Mouse (Mus musculus) kidney, embryonic 15.5 days (tissue): ENCODE results near the gene Fam19a4. TPM values are rescaled to one million over a fixed set of nuclear protein-coding genes. Genes with fewer than 3 reads are reported as not detected.

ENCODE experiments used
- ATAC-seq: fragments of 200-750 bp; cut with Nextera tagmentation; replicated peaks from 2 replicates; pipeline ENCODE4 v1.8.0; 2017; ENCODE audit warnings: moderate TSS enrichment; ENCODE audit not compliant: low FRiP score
- H3K27ac ChIP-seq: fragments of 300-500 bp; sonication (generic); 2 replicates; pipeline ENCODE4 v1.5.1; 2015; ENCODE audit warnings: mild to moderate bottlenecking, inconsistent platforms
- H3K27me3 ChIP-seq: fragments of 300-500 bp; sonication (generic); 2 replicates; pipeline ENCODE4 v1.6.1; 2015; ENCODE audit warnings: inconsistent platforms
- H3K36me3 ChIP-seq: fragments of 300-500 bp; sonication (generic); 2 replicates; pipeline ENCODE4 v1.6.1; 2015; ENCODE audit warnings: inconsistent platforms
- H3K4me1 ChIP-seq: fragments of 300-500 bp; sonication (generic); 2 replicates; pipeline ENCODE4 v1.6.1; 2015; ENCODE audit warnings: inconsistent platforms
- H3K4me2 ChIP-seq: fragments of 300-500 bp; sonication (generic); 2 replicates; pipeline ENCODE4 v1.6.1; 2015; ENCODE audit warnings: moderate library complexity, mild to moderate bottlenecking, inconsistent platforms
- H3K4me3 ChIP-seq: fragments of 300-500 bp; sonication (generic); replicated peaks from 2 replicates; pipeline ENCODE4 v1.5.1; 2015; ENCODE audit warnings: mild to moderate bottlenecking, inconsistent platforms
- H3K9ac ChIP-seq: fragments of 300-500 bp; sonication (generic); 2 replicates; pipeline ENCODE4 v1.6.1; 2015; ENCODE audit warnings: mild to moderate bottlenecking, inconsistent platforms
- H3K9me3 ChIP-seq: fragments of 300-500 bp; sonication (generic); replicated peaks from 2 replicates; pipeline ENCODE4 v1.6.1; 2016; ENCODE audit warnings: inconsistent platforms
- WGBS: fragments of 180-500 bp; shearing (Covaris S2); methylation state at CpG from one replicate; pipeline ENCODE4 v1.1.7; 2015; ENCODE audit warnings: mixed read lengths; 5-methylcytosine and 5-hydroxymethylcytosine counted together
- polyA plus RNA-seq: library from polyadenylated mRNA; unstranded; fragments of >200 nt; fragmentation: Nextera tagmentation; extraction: Ambion mirVana; gene quantifications from 2 replicates; pipeline ENCODE4 v1.2.1, GENCODE M21; 2015

Fam19a4 gene
- polyA plus RNA-seq, 1 experiment from 2014 or later, result 1.00 TPM

DNA sequence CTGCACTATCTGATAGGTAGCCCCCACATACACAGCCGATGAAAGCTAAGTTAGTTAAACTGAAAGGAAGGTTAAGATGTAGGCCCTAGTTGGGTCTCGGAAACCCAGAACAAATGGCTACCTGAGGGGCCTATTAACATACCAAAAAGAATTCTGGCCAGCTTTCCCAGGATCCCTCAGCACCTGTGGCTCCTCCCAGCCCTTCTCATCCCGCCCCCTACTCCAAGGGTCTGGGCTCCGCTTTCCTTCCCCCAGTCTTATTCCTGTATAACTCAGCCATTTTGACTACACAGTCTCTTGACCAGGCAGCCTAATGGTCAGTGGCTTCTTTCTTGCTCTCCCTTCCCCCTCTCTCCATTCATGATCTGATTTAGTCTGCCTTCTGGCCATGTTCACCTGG is 13.7 kb downstream of the Fam19a4 start:
- H3K36me3 ChIP-seq, result no peaks in the 10 kb centered on the region
- no peak overlapping the region for H3K4me3 ChIP-seq
- no peaks in the 10 kb centered on the region for H3K4me1 ChIP-seq
- H3K9me3 ChIP-seq, result no peaks in the 10 kb centered on the region
- no peak overlapping the region for H3K27ac ChIP-seq
- no peak overlapping the region for H3K4me2 ChIP-seq
- H3K9ac ChIP-seq, result no peak overlapping the region
- H3K27me3 ChIP-seq, result peaks cover 3% of the 10 kb centered on the region; the same call in 1 of the 2 replicates
- no peak for ATAC-seq
- 95% methylated on average over 4 of the region's 4 CpGs for WGBS

GRCm38 (mm10) chr6:97027110-97027677 is 33.0 kb downstream of the Fam19a4 start:
- no peak overlapping the region for H3K4me3 ChIP-seq
- H3K4me1 ChIP-seq, result no peaks in the 10 kb centered on the region
- no peak overlapping the region for H3K4me2 ChIP-seq
- 51% methylated on average over 5 of the region's 5 CpGs for WGBS
- ATAC-seq, result no peak
- no peaks in the 10 kb centered on the region for H3K36me3 ChIP-seq
- H3K27ac ChIP-seq, result no peak overlapping the region
- no peaks in the 10 kb centered on the region for H3K9me3 ChIP-seq
- 0 out of 2 replicates have a peak, but pooled peaks cover 5% of the 10 kb centered on the region for H3K27me3 ChIP-seq
- no peak overlapping the region for H3K9ac ChIP-seq

DNA sequence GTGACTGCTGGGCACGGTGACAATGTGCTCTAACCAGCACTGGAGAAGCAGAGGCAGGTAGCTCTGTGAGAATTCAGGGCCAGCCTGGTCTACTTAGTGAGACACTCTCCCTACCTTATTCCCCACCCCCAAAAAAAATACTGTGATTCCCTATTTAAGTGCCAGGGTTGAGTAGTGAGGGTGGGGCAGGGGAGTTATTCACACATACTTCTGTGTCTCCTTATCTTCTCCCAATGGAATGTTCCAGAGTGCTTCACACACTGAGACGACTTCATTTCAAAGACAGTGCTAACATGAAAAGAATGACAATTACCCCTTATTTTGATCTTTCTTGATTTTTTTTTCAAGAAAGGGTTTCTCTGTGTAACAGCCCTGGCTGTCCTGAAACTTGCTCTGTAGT is 40.9 kb downstream of the Fam19a4 start:
- Histone ChIP-seq H3K9ac (no peak overlapping the region), H3K4me2 (no peak overlapping the region), H3K4me3 (no peak overlapping the region), H3K9me3 (no peaks in the 10 kb centered on the region), H3K4me1 (no peaks in the 10 kb centered on the region), H3K27me3 (no peaks in the 10 kb centered on the region), H3K27ac (no peak overlapping the region), H3K36me3 (no peaks in the 10 kb centered on the region)
- ATAC-seq, result no peak
- WGBS, result 54% methylated on average over 2 of the region's 2 CpGs

DNA sequence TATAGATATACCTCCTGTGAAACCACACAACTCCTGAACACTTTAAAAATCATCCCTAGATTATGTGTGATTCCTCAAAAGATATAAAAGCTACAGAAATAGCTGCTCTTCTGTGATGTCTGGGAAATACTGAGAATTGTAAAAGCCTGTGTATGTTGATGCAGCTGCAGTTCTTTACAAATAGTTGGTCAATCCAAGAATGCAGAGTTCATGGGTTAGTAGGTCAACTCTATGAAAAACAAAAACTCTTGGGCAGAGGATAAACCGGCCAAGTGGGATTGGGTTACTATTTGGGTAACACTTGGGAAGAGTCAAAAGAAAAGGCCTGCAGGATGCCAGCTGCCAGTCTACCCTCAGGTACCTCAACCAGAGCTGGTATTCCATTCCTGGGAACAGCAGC is 43.5 kb downstream of the Fam19a4 start:
- no peak overlapping the region for H3K27ac ChIP-seq
- no peak overlapping the region for H3K4me2 ChIP-seq
- H3K27me3 ChIP-seq, result no peaks in the 10 kb centered on the region
- 28% methylated on average over 1 of the region's 1 CpGs for WGBS
- ATAC-seq, result no peak
- no peaks in the 10 kb centered on the region for H3K36me3 ChIP-seq
- no peaks in the 10 kb centered on the region for H3K9me3 ChIP-seq
- no peak overlapping the region for H3K4me3 ChIP-seq
- H3K9ac ChIP-seq, result no peak overlapping the region
- H3K4me1 ChIP-seq, result no peaks in the 10 kb centered on the region

DNA sequence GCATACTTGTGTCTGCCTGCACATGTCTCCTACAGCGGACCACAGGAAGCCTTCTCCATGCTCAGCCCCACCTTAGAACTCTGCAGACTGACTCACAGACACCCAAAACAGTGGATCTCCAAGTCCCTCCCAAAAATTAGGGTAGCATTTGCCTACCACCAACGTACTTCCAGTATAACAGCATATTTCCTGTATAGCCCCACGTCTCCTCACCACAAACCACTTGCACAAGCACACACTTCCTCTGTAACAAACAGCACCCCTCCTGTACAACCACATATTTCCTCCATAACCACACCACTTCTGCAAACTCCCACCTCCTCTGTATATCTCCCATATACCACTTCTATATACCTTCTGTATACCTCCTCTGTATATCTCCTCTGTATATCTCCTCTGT is 44.2 kb downstream of the Fam19a4 start:
- Histone ChIP-seq H3K4me1 (no peaks in the 10 kb centered on the region), H3K9me3 (no peaks in the 10 kb centered on the region)

DNA sequence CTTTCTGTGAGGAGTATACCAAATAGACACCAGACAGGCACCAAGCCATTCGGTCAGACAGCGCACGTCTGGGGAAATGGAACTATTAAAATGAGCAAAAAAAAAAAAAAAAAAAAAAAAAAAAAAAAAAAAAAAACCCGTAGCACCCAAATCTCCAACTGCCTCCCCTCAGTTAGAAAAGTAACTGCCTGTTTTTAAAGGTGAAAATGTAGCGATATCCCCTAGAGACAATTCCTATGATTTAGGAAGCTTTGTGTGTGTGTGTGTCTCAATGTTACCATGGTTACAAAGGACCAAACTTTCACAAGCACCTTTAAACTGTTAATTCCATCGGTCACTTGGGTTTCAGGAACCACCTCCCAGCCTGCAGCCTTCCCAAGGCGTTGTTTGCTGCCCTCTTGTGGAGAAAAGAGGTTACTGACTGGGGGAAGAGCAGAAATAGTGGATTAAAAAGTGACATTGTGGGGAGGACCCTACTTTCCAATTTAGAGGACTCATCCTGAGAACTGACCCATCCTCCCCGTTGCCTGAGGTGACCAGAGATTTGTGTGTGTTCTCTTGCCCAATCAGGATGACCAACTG is 53.6 kb downstream of the Fam19a4 start:
- H3K9ac ChIP-seq, result no peak overlapping the region
- H3K4me1 ChIP-seq, result no peaks in the 10 kb centered on the region
- no peak for ATAC-seq
- no peak overlapping the region for H3K27ac ChIP-seq
- no peak overlapping the region for H3K4me3 ChIP-seq
- no peaks in the 10 kb centered on the region for H3K9me3 ChIP-seq
- H3K36me3 ChIP-seq, result no peaks in the 10 kb centered on the region
- no peak overlapping the region for H3K4me2 ChIP-seq
- WGBS, result 43% methylated on average over 8 of the region's 8 CpGs
- H3K27me3 ChIP-seq, result no peaks in the 10 kb centered on the region

More for the DNA sequence above, 44.2 kb downstream of the Fam19a4 start:
- H3K27ac ChIP-seq, result no peak overlapping the region
- H3K9ac ChIP-seq, result no peak overlapping the region
- no peak overlapping the region for H3K4me3 ChIP-seq
- no peak overlapping the region for H3K4me2 ChIP-seq
- 78% methylated on average over 3 of the region's 3 CpGs for WGBS
- H3K36me3 ChIP-seq, result no peaks in the 10 kb centered on the region
- no peak for ATAC-seq
- no peaks in the 10 kb centered on the region for H3K27me3 ChIP-seq

- Histone ChIP-seq H3K4me3 (no peak overlapping the region), H3K27me3 (no peaks in the 10 kb centered on the region), H3K4me1 (no peaks in the 10 kb centered on the region), H3K9ac (no peak overlapping the region), H3K4me2 (no peak overlapping the region), H3K36me3 (no peaks in the 10 kb centered on the region), H3K9me3 (no peaks in the 10 kb centered on the region), H3K27ac (no peak overlapping the region)
- WGBS, result 15% methylated on average over 11 of the region's 11 CpGs
- no peak for ATAC-seq
These were observed 55.2 kb downstream of the Fam19a4 start for GRCm38 (mm10) chr6:97005038-97005437.

DNA sequence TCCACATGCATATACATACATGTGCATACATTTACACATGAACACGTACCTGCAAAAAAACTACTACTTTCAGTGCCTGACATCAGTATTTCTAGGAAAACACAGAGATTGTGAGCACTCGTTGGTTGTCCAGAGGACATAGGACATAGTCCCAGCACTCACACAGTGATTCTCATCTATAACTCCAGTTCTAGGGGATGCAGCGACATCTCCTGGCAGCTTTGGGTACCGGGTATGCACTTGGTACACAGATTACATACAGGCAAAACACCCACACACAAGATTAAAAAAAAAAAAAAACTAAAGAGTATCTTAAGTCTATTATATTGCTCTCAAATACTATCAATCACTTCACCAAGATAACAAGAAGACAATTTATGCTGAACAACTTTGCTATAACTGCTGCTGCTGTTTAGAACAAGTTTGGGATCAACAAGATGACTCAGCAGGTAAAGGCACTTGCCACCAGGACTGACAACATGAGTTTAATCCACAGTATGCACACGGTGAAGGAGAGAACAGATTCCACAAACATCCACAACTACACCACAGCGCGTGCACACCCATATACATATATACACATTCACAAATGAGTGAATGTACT is 64.6 kb downstream of the Fam19a4 start:
- no peaks in the 10 kb centered on the region for H3K9me3 ChIP-seq
- no peaks in the 10 kb centered on the region for H3K36me3 ChIP-seq
- no peaks in the 10 kb centered on the region for H3K4me1 ChIP-seq
- WGBS, result 93% methylated on average over 7 of the region's 7 CpGs
- H3K4me2 ChIP-seq, result no peak overlapping the region
- H3K9ac ChIP-seq, result no peak overlapping the region
- no peak overlapping the region for H3K4me3 ChIP-seq
- H3K27ac ChIP-seq, result no peak overlapping the region
- no peaks in the 10 kb centered on the region for H3K27me3 ChIP-seq
- ATAC-seq, result no peak

GRCm38 (mm10) chr6:96991741-96992140 is 68.5 kb downstream of the Fam19a4 start:
- 84% methylated on average over 1 of the region's 1 CpGs for WGBS
- Histone ChIP-seq H3K4me3 (no peak overlapping the region), H3K9me3 (no peaks in the 10 kb centered on the region), H3K9ac (no peak overlapping the region), H3K4me2 (no peak overlapping the region), H3K4me1 (no peaks in the 10 kb centered on the region), H3K36me3 (no peaks in the 10 kb centered on the region), H3K27ac (no peak overlapping the region), H3K27me3 (no peaks in the 10 kb centered on the region)
- no peak for ATAC-seq

- no peaks in the 10 kb centered on the region for H3K36me3 ChIP-seq
- H3K4me2 ChIP-seq, result no peak overlapping the region
- no peak overlapping the region for H3K4me3 ChIP-seq
- WGBS, result 77% methylated on average over 1 of the region's 1 CpGs
- H3K9ac ChIP-seq, result no peak overlapping the region
- H3K27ac ChIP-seq, result no peak overlapping the region
- H3K4me1 ChIP-seq, result no peaks in the 10 kb centered on the region
- no peaks in the 10 kb centered on the region for H3K27me3 ChIP-seq
- no peak for ATAC-seq
- no peaks in the 10 kb centered on the region for H3K9me3 ChIP-seq
These were observed 82.7 kb downstream of the Fam19a4 start for GRCm38 (mm10) chr6:96977537-96977936.

DNA sequence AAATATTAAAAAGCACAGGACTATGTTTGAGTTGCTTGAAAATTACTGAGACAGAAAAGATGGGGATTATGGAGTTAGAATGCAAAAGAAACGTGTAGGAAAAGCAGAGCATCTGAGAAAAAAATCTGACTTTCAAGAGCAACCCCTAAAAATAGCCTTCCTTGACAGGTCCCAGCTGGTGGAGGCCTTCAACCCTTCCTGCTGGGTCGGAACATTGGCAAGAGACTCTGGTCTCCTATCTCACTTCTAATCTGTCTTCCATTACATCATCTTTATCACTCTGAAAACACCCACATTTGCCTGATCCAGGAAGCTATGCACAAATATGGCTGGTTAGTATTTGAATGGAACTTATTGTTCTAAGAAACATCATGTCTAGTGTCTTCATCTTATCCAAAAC is 115.4 kb downstream of the Fam19a4 start:
- Histone ChIP-seq H3K4me3 (no peak overlapping the region), H3K9me3 (no peaks in the 10 kb centered on the region), H3K27me3 (no peaks in the 10 kb centered on the region), H3K4me1 (no peaks in the 10 kb centered on the region), H3K36me3 (no peaks in the 10 kb centered on the region), H3K27ac (no peak overlapping the region), H3K4me2 (no peak overlapping the region), H3K9ac (no peak overlapping the region)
- WGBS, result 18% methylated on average over 2 of the region's 2 CpGs
- ATAC-seq, result peak; percentile 70; the same call in 1 of the 2 replicates

GRCm38 (mm10) chr6:96935776-96936175 is 124.4 kb downstream of the Fam19a4 start:
- ATAC-seq, result no peak
- no peak overlapping the region for H3K4me2 ChIP-seq
- H3K9ac ChIP-seq, result no peak overlapping the region
- H3K27me3 ChIP-seq, result no peaks in the 10 kb centered on the region
- no peaks in the 10 kb centered on the region for H3K36me3 ChIP-seq
- H3K9me3 ChIP-seq, result no peaks in the 10 kb centered on the region
- no peak overlapping the region for H3K27ac ChIP-seq
- H3K4me1 ChIP-seq, result no peaks in the 10 kb centered on the region
- H3K4me3 ChIP-seq, result no peak overlapping the region
- WGBS, result 70% methylated on average over 1 of the region's 1 CpGs
